Mouse (Mus musculus): ENCODE results near the gene Il18rap.
A peak's percentile ranks its signal among the peaks of the same experiment; 100 is the strongest.

The Il18rap gene

DNA sequence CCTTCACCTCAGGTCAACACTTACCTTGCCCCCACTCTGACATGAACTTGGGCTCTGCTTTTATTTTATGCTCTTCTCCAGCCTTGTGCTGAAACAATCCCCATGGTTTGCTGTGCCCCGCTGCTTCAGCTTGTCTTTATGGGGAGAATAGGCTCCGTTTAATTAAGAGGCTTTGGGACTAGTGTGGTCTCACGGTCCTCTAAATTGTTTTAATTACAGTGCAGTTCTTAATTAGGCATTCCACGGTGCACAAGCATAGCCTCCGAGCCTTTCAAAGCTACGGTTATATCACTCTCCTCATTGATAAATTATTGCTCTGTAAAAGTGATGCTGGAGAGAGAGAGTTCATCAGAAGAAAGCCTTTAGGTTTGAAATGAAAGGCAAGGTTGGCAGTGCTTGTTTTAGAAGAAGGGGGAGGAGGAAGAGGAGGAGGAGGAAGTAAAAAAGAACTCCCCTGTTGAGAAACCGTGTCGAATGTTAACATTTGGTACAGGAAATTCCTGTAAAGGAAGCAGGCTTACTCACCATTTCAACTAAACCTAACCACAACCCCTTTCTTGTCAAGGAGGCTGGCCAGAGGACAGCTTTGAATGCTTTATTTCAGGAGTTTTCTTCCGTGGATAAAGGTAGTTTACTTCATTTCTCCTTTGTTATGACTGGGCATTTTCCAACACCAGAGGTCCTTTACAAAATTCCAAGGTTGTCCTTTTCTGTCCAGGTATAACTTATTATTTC lies at the start of gene Il18rap:
Gene Il18rap (plus strand): TSS at position 512 of the 735 bp plus-strand sequence.
- no peak for TF ChIP-seq CTCF (conservative IDR thresholded peaks at IDR 0.05; ENCODE audit: low read length)
- TF ChIP-seq NANOG (IDR thresholded peaks at IDR 0.05; ENCODE audit: borderline replicate concordance, low read length) = no peak
- no peak for TF ChIP-seq POU5F1 (IDR thresholded peaks at IDR 0.05; ENCODE audit: borderline replicate concordance, low read length)
- no peak within 1 kb of the TSS for H3K4me3 ChIP-seq (replicated peaks; ENCODE audit: low read length)
- H3K27me3 ChIP-seq (ENCODE audit: insufficient read depth, low read length) = no peaks in the 10 kb centered on the region
- no peaks in the 10 kb centered on the region for H3K4me1 ChIP-seq (replicated peaks; ENCODE audit: low read depth, low read length)
- no peaks in the 10 kb centered on the region for H3K9me3 ChIP-seq (ENCODE audit: low read length)
- H3K36me3 ChIP-seq (ENCODE audit: insufficient read depth, low read length) = no peaks in the 10 kb centered on the region

DNA sequence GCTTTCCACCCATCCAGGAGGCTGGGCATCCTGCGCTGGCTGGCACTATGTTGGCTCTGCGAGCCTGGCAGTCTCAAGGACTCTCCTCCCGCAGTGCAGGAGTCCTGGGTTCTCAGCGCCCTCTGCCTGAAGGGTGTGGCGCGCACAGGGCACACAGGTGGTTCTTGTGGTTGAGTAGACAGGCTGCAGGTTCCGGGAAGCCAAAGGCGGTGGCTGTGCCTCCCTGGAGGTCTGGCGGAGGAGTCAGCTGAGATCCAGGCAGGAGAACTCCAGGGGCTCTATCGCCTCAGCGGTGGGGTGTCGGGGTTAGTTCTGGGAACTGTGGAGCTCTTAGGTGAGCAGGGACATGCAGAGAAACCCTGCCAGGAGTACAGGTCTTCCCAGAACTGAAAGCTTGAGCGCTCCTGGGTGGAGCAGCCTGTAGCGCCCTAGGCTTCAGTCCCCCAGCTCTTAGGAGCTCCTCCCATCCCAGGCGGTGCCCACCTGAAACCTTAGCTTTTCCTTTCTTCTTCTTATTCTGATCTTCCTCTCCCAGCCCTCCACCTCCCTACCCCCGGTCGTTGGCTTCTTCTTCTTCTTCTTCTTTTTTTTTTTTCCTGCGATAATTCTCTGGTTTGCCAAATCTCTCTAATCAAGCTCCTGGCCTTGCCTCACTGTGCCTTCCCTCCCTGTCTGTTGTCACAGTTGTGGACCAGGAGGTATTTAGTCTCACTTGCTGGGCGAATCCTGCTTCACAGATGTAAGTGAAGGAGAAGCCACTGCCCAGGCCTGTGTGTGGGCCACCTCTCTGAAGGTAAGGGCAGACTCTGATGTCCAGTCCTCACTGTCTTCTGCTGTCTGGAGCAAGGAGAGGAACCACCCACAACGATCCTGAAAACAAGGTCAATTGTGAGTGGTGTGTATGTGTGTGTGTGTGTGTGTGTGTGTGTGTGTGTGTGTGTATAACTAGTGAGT lies 49.4 kb upstream of the Il18rap start, which contains the start of gene Il18r1:
Gene Il18r1 (plus strand): TSS at position 76 of the 954 bp plus-strand sequence.
- Histone ChIP-seq H3K27me3 (ENCODE audit: insufficient read depth, low read length) (peaks cover 3% of the 10 kb centered on the region; the same call in 1 of the 2 replicates), H3K4me1 (replicated peaks; ENCODE audit: low read depth, low read length) (no peaks in the 10 kb centered on the region; the same call in 1 of the 2 replicates), H3K36me3 (ENCODE audit: insufficient read depth, low read length) (no peaks in the 10 kb centered on the region), H3K4me3 (replicated peaks; ENCODE audit: low read length) (peak within 1 kb of the TSS; percentile 32; the same call in 1 of the 2 replicates), H3K9me3 (ENCODE audit: low read length) (peaks cover 16% of the 10 kb centered on the region)
- TF ChIP-seq NANOG (IDR thresholded peaks at IDR 0.05; ENCODE audit: borderline replicate concordance, low read length) (no peak), POU5F1 (IDR thresholded peaks at IDR 0.05; ENCODE audit: borderline replicate concordance, low read length) (no peak)

DNA sequence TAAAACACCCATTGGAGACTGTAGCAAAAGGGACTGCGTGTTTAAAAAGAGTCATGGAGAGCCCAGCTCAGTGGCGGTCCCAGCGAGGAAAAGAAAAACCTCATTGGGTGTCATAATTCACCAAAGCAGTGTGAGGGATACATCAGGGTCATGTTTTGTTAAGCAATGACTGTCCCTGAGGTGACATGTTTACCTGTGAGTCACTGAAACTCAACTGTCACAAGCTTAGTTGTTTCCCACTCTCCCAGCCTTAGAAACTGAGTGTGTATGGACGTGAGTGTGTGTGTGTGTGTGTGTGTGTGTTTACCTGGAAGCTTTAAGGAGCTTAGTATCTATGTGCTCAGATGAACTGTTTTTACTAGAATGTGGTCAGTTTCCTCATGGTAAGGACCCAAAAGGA lies 47.9 kb upstream of the Il18rap start:
- no peak for TF ChIP-seq NANOG (IDR thresholded peaks at IDR 0.05; ENCODE audit: borderline replicate concordance, low read length)
- no peak for TF ChIP-seq POU5F1 (IDR thresholded peaks at IDR 0.05; ENCODE audit: borderline replicate concordance, low read length)
- no peak for TF ChIP-seq CTCF (conservative IDR thresholded peaks at IDR 0.05; ENCODE audit: low read length)
- H3K27me3 ChIP-seq (ENCODE audit: insufficient read depth, low read length) = peaks cover 3% of the 10 kb centered on the region; the same call in 1 of the 2 replicates
- H3K36me3 ChIP-seq (ENCODE audit: insufficient read depth, low read length) = no peaks in the 10 kb centered on the region
- no peak overlapping the region for H3K4me3 ChIP-seq (replicated peaks; ENCODE audit: low read length)
- peaks cover 16% of the 10 kb centered on the region for H3K9me3 ChIP-seq (ENCODE audit: low read length)
- no peaks in the 10 kb centered on the region; the same call in 1 of the 2 replicates for H3K4me1 ChIP-seq (replicated peaks; ENCODE audit: low read depth, low read length)

DNA sequence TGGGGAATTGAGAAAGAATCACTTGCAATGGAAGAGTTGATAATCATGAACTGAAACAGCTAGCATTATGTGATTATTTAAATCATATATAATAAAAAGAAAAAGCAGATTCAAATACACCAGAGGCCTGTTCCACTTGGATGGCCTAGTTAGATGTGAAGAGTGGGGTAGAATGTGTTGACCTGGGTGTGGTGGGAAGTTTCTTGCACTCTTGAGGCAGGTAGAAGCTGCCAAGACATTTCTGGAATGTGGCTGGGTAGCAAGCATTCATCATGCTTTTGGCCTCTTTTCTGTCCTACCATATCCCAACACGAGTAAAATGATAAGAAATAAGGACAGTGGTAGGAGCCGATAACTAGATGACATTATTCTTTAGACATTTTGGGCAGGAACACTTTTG lies 46.4 kb upstream of the Il18rap start:
- no peak overlapping the region for H3K4me3 ChIP-seq (replicated peaks; ENCODE audit: low read length)
- H3K27me3 ChIP-seq (ENCODE audit: insufficient read depth, low read length) = no peaks in the 10 kb centered on the region
- H3K36me3 ChIP-seq (ENCODE audit: insufficient read depth, low read length) = no peaks in the 10 kb centered on the region

DNA sequence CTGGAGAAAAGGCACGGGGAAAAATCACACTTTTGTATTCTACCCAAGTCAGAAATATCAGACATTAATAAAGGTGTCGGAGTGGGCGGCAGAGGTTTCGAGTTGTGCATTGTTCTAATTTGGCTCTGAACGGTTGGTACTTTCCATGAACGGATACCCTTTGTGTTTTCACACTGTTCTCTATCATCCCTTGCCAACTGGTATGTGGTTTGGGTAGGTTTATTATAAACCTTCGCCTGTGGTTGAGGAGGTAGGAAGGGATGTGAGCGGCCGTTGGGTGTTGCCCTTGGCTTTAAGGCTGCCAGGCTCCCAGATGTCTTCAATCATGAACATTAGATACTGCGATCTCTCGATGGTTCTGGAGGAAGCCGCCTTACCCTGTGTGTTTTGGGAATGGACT lies 45.3 kb upstream of the Il18rap start:
- H3K36me3 ChIP-seq (ENCODE audit: insufficient read depth, low read length) = no peaks in the 10 kb centered on the region
- TF ChIP-seq CTCF (conservative IDR thresholded peaks at IDR 0.05; ENCODE audit: low read length) (no peak), NANOG (IDR thresholded peaks at IDR 0.05; ENCODE audit: borderline replicate concordance, low read length) (no peak), POU5F1 (IDR thresholded peaks at IDR 0.05; ENCODE audit: borderline replicate concordance, low read length) (no peak)
- H3K9me3 ChIP-seq (ENCODE audit: low read length) = peaks cover 16% of the 10 kb centered on the region
- H3K27me3 ChIP-seq (ENCODE audit: insufficient read depth, low read length) = no peaks in the 10 kb centered on the region
- no peak overlapping the region for H3K4me3 ChIP-seq (replicated peaks; ENCODE audit: low read length)
- H3K4me1 ChIP-seq (replicated peaks; ENCODE audit: low read depth, low read length) = no peaks in the 10 kb centered on the region; the same call in 1 of the 2 replicates

More for the DNA sequence above, 46.4 kb upstream of the Il18rap start:
- TF ChIP-seq CTCF (conservative IDR thresholded peaks at IDR 0.05; ENCODE audit: low read length) (no peak), NANOG (IDR thresholded peaks at IDR 0.05; ENCODE audit: borderline replicate concordance, low read length) (no peak), POU5F1 (IDR thresholded peaks at IDR 0.05; ENCODE audit: borderline replicate concordance, low read length) (no peak)
- H3K4me1 ChIP-seq (replicated peaks; ENCODE audit: low read depth, low read length) = no peaks in the 10 kb centered on the region; the same call in 1 of the 2 replicates
- peaks cover 16% of the 10 kb centered on the region for H3K9me3 ChIP-seq (ENCODE audit: low read length)

DNA sequence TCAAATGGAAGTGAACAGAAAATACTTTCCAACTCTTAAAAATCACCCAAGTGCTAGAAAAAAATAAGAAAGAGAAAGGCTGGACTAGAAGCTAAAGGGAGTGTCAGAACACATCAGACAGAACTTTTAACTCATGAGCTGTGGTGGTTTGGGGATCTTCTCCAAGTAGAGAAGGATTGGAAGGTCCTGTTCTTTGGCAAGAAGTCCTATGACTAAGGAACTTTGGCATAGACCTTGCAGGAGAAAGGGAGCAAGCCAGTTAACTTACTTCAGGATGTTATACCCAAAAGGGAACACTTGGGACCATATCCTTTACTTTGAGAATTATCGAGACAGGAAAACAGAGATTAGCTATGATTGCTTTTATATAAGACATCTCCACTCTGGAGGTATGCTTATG lies 42.8 kb upstream of the Il18rap start:
- no peaks in the 10 kb centered on the region for H3K9me3 ChIP-seq (ENCODE audit: low read length)
- no peak overlapping the region for H3K4me3 ChIP-seq (replicated peaks; ENCODE audit: low read length)
- TF ChIP-seq CTCF (conservative IDR thresholded peaks at IDR 0.05; ENCODE audit: low read length) = no peak
- TF ChIP-seq POU5F1 (IDR thresholded peaks at IDR 0.05; ENCODE audit: borderline replicate concordance, low read length) = no peak
- no peak for TF ChIP-seq NANOG (IDR thresholded peaks at IDR 0.05; ENCODE audit: borderline replicate concordance, low read length)
- H3K4me1 ChIP-seq (replicated peaks; ENCODE audit: low read depth, low read length) = no peaks in the 10 kb centered on the region
- no peaks in the 10 kb centered on the region for H3K36me3 ChIP-seq (ENCODE audit: insufficient read depth, low read length)
- H3K27me3 ChIP-seq (ENCODE audit: insufficient read depth, low read length) = no peaks in the 10 kb centered on the region

DNA sequence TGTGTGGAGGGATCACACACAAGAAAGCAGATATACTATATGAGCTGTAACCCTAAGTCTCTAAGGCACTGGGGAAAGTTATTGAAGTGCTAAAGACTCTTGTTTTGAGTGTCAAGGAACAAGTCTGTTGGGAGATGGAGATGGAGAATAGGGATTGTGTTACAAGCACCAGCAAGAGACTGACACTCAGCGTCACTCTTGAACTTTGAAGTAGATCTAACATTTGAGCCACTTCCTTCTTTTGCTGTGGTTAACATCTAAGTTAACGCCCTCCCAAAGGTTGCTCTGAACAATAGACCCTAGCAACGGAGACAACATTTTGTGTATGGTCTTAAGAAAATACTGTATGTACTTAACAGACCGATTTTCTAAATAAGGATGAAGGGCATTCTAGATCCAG lies 41.5 kb upstream of the Il18rap start:
- H3K9me3 ChIP-seq (ENCODE audit: low read length) = no peaks in the 10 kb centered on the region
- TF ChIP-seq CTCF (conservative IDR thresholded peaks at IDR 0.05; ENCODE audit: low read length) = no peak
- no peak for TF ChIP-seq POU5F1 (IDR thresholded peaks at IDR 0.05; ENCODE audit: borderline replicate concordance, low read length)
- no peak for TF ChIP-seq NANOG (IDR thresholded peaks at IDR 0.05; ENCODE audit: borderline replicate concordance, low read length)
- H3K4me3 ChIP-seq (replicated peaks; ENCODE audit: low read length) = no peak overlapping the region
- H3K4me1 ChIP-seq (replicated peaks; ENCODE audit: low read depth, low read length) = no peaks in the 10 kb centered on the region
- no peaks in the 10 kb centered on the region for H3K27me3 ChIP-seq (ENCODE audit: insufficient read depth, low read length)
- H3K36me3 ChIP-seq (ENCODE audit: insufficient read depth, low read length) = no peaks in the 10 kb centered on the region

DNA sequence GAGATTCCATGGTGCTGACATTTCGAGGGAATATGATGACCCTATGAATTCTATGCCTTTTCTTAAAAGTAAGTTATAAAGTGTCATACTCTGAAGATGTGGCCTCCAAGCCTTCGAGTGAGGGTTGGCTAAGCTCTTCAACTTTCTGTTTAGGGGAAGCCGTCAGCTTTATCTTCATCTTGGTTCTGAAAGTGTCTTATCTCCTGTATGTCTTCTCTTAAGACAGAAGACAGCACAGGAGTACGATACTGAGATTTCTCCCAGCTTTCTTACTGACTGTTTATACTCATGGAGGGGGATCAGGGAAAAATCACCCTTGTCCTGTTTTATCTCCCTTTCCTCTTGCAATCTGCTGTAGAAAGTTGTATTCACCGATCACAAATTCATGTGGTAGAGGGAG lies 40.8 kb upstream of the Il18rap start:
- Histone ChIP-seq H3K4me1 (replicated peaks; ENCODE audit: low read depth, low read length) (no peaks in the 10 kb centered on the region), H3K36me3 (ENCODE audit: insufficient read depth, low read length) (no peaks in the 10 kb centered on the region), H3K9me3 (ENCODE audit: low read length) (no peaks in the 10 kb centered on the region), H3K27me3 (ENCODE audit: insufficient read depth, low read length) (no peaks in the 10 kb centered on the region), H3K4me3 (replicated peaks; ENCODE audit: low read length) (no peak overlapping the region)
- TF ChIP-seq NANOG (IDR thresholded peaks at IDR 0.05; ENCODE audit: borderline replicate concordance, low read length) (no peak), POU5F1 (IDR thresholded peaks at IDR 0.05; ENCODE audit: borderline replicate concordance, low read length) (no peak)
